Mouse (Mus musculus) forelimb bud, embryonic 11.5 days (tissue): ENCODE results near the gene Tmem131l.

ENCODE experiments used
- DNase-seq: peaks from one replicate; pipeline ENCODE4 v3.0.0-alpha.2; 2012; ENCODE audit warnings: low read depth, low spot score

Gene Tmem131l

DNA sequence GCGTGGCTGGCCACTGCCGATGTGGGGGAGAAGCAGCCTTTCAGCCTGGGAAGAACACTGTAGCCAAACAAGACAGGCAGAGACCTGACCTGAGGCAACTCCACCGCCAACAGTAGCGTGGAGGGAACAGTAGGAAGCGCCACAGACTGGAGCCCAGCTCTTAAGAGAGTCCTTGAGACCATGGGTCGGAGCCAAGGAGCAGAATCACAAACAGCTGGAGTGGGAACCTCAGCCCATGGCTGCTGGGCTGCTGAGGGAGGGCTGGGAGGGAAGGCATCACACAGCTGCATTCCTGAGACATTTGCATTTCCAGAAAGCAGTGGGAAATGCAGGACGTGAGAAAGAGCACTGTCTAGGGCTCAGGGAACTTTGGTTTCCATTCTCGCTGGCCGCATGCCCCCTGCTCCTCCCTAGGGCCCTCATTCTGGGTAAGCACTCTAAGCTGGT is 8.8 kb upstream of the Tmem131l start:
- peak; percentile 29 for DNase-seq

DNA sequence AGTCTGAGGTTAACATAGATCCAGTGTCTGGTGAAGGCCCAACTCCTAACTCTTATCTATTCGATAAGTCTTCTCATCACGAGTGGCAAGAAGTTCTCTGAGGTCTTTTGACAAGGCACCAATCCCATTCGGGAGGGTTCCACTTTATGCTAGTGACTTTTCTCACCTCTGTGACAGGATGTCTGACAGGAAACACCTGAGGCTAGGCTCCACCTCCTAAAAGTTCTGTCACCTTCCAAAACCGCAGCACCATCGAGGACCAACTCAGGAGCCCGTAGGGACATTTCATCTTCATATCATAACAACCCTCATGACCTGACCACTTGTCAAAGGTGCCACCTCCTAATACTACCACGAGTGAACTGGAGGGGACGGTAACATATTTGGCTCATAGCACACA is 6.2 kb upstream of the Tmem131l start:
- no peak for DNase-seq

- DNase-seq: no peak
These were observed 1.8 kb upstream of the Tmem131l start for GRCm38 (mm10) chr3:84041739-84042138.

DNA sequence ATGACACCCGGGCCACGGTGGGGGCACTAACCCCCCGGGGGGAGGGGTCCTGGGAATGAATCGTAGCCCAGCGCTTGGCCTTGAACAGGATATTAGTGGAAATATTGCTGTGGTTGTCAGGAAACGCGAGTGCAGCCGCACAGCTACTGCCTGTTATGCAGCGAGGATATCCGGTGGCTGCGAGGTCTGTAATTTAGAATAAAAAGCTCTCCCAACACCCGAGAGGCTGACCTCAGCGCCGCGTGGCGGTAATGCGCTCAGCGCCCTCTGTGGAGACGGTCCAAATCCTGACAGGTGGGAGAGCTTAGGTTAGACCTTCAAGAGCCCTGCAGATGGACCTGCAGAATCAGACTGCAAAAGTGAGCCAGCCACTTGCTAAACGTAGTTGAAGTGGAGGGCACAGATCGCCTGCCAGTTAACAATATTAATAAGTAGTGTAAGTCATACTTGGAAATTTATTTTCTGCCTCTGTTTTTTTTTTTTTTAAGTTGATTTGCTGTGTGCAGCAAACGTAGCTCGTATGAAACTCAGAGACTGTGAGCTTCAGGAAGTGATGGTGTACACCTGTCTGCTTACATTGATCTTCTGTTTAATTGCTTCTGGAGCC is 604 bp upstream of the Tmem131l start:
- peak; percentile 71 for DNase-seq

DNA sequence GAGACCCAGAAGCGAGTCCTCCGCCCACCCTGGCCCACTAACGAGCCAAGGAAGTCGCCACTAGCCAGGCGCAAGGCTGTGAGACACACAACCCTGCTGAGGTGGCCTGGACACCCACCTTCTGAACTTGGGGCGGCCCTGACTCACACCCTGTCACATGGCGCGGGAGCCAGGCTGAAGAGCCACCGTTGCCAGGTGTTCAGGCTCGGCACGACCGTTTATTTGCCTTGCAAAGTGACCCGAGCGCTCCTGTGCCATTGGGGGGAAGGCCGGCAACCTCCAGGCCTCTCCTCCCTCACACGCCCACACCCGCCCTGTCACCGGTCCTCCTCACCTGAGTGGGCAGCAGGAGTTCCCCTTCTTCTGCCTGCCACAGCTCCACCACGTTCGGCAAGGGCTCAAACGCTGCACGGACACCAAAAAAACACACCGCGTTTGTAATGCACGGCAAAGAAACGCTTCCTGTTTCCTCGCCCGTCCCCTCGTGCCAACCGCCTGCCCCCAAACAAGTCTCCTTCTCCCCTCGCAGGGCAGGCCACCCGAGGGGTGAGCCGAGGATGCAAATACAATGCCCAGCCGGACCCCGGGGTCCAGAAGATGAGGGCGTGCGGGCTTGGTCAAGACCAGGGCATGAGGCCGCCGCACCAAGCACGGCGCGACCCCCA is 862 bp downstream of the Tmem131l start:
- DNase-seq: peak; percentile 40

DNA sequence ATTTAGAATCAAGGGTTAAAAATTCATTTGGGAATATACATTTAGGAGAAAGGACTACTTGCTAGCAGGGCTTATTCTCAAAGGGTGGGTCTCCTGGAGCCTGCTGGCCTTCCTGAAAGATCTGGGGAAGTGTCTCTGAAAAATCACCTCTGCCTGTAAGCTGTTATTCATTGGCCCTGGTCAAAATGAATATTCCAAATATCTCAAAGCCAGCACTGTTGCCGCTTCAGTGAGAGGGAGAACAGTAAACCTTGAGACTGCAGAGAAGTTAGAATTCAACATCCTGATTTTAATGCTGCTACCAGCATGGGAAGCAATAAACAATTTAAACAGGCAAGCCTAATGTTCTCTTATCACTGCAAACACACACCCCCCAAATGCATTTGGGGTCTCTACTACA is 1.8 kb downstream of the Tmem131l start:
- no peak for DNase-seq

- DNase-seq: no peak
These were observed 2.4 kb downstream of the Tmem131l start for GRCm38 (mm10) chr3:84037536-84037935.

DNA sequence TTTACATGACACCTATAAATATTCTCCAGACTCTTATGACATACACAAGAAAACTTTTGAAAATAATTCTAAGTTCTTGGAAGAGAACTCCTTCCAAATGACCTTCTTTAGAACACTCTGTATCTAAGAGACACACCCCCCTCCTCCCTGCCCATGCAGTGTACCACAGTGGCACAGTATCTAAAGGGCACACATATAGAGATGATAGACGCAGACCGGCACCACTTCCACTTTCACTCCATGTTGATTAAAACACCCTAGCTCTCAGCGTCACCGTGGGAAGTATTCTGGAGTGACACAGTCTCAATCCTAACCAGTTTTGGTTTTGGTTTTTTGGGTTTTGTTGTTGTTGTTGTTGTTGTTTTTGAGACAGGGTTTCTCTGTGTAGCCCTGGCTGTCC is 3.1 kb downstream of the Tmem131l start:
- no peak for DNase-seq

GRCm38 (mm10) chr3:84035728-84036364 is 4.1 kb downstream of the Tmem131l start:
- DNase-seq: no peak

DNA sequence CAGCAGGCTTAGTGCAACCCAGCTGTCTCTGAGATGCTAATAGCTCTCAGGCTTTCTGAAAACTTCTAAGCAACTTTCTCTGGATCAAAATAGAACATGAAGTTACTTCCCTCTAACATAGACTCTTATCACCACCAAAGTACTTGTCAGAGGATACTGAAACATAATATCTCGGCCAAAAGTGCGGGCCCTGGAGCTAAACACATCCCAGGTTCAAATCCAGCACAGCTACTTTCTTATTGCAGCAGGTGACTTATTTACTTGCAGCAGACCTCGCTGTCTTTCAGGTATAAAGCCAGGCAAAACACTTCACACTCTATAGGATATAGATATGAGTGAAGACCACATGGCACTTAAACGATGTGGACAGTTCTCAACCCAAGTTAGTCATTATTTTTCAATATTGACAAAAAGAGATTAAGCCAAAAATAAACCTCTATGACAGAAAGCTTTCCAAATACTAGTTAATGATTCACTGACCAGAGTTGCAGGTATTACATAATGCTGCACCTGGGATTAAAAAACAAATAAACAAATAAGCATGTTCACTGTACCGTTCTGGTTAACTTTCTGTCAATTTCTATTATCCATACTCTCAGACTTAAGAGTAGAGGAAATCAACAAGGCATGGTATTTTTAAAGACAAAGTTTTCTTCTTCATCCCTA is 5.7 kb downstream of the Tmem131l start:
- no peak for DNase-seq

- DNase-seq: no peak
These were observed 6.8 kb downstream of the Tmem131l start for GRCm38 (mm10) chr3:84032933-84033730.

- DNase-seq: no peak
These were observed 7.6 kb downstream of the Tmem131l start for GRCm38 (mm10) chr3:84032419-84032818.

DNA sequence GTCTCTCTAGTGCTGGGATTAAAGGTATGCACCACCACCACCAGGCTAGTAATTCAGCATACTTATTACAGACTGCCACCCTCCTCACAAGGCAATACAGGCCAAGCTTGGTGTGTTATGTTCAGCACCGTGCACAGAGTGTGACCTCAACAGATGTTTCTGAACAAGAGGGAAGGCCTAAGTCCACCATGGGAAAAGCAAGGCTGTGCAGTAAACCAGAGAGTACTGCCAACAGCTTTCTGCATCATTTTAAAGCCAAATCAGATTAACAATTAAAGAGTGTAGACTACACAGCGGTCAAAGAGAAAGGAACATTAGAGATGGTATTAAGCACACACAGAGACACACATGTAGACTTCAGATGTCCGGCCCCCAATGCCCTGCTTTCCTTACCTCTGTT is 8.8 kb downstream of the Tmem131l start:
- no peak for DNase-seq

DNA sequence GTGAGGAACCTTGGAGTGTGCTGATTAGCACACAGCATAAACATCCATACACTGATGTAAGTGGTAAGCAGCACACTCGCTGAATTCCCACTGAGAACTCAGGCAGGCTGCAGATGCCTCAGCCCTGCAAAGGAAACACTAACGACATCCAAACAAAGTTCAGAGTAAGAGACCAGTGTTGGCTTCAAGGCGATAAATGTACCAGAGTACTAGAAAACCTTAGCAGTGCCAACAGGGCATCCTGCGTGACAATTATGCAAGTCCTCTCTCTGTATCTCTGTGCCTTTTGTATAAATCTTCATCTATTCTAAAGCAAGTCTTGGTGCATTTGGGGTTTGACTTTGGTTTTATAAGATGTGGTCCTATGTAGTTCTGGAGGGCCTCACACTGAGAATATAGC is 11.0 kb downstream of the Tmem131l start:
- DNase-seq: no peak

- no peak for DNase-seq
These were observed 12.2 kb downstream of the Tmem131l start for GRCm38 (mm10) chr3:84027691-84028159.

GRCm38 (mm10) chr3:84024512-84025072 is 15.4 kb downstream of the Tmem131l start:
- DNase-seq: no peak

- DNase-seq: no peak
These were observed 17.3 kb downstream of the Tmem131l start for GRCm38 (mm10) chr3:84022723-84023122.

DNA sequence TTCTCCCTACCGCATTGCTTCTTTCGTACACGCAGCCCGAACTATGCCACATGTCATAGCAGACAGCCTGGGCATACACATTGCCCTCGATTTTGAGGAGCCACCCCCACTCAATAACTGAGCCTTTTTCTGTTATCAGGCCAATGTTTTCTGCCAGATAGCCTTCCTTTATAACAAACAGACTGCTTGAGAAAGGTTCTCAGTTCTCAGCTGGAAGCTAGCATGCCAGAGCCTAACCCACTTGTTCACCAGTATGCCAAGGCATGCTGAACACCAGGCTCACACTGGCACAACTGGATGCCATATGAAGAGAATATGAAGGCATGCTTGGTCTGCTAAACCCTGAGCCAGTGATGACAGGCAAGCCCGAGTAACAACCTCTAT is 17.8 kb downstream of the Tmem131l start:
- DNase-seq: no peak

GRCm38 (mm10) chr3:84021217-84022200 is 18.5 kb downstream of the Tmem131l start:
- DNase-seq: no peak

GRCm38 (mm10) chr3:84020528-84020927 is 19.4 kb downstream of the Tmem131l start:
- DNase-seq: no peak
